Mouse (Mus musculus) intestine, embryonic 16.5 days (tissue): ENCODE measurements around the gene Agfg1. TPM values are rescaled to one million over a fixed set of nuclear protein-coding genes. Genes with fewer than 3 reads are reported as not detected.
A peak's percentile ranks its signal among the peaks of the same experiment; 100 is the strongest.

Experiments used
- ATAC-seq: fragments of 200-750 bp; cut with Nextera tagmentation; 2 replicates; pipeline ENCODE4 v1.8.0; 2017; ENCODE audit warnings: moderate TSS enrichment, moderate library complexity
- H3K27ac ChIP-seq: fragments of 300-500 bp; sonication (generic); 2 replicates; pipeline ENCODE4 v1.5.1; 2014; ENCODE audit warnings: mild to moderate bottlenecking, low read length
- H3K27me3 ChIP-seq: fragments of 300-500 bp; sonication (generic); replicated peaks from 2 replicates; pipeline ENCODE4 v1.6.1; 2014; ENCODE audit warnings: low read length, control low read depth, mixed read lengths; ENCODE audit not compliant: control insufficient read depth, insufficient read depth
- H3K36me3 ChIP-seq: fragments of 300-500 bp; sonication (generic); 2 replicates; pipeline ENCODE4 v1.6.1; 2014; ENCODE audit warnings: low read length, control low read depth; ENCODE audit not compliant: control insufficient read depth, insufficient read depth
- H3K4me1 ChIP-seq: fragments of 300-500 bp; sonication (generic); 2 replicates; pipeline ENCODE4 v1.6.1; 2014; ENCODE audit warnings: low read length, control low read depth, mixed read lengths; ENCODE audit not compliant: control insufficient read depth, insufficient read depth
- H3K4me2 ChIP-seq: fragments of 300-500 bp; sonication (generic); 2 replicates; pipeline ENCODE4 v1.6.1; 2014; ENCODE audit warnings: low read depth, low read length, control low read depth
- H3K4me3 ChIP-seq: fragments of 300-500 bp; sonication (generic); 2 replicates; pipeline ENCODE4 v1.5.1; 2014; ENCODE audit warnings: mild to moderate bottlenecking, low read length
- H3K9ac ChIP-seq: fragments of 300-500 bp; sonication (generic); 2 replicates; pipeline ENCODE4 v1.6.1; 2014; ENCODE audit warnings: low read depth, low read length
- H3K9me3 ChIP-seq: fragments of 300-500 bp; sonication (generic); 2 replicates; pipeline ENCODE4 v1.6.1; 2016; ENCODE audit warnings: low read length, control low read depth; ENCODE audit not compliant: control insufficient read depth
- WGBS: fragments of 180-500 bp; shearing (Covaris S2); extraction: QIAGEN DNeasy Blood & Tissue Kit; methylation state at CpG from one replicate; pipeline ENCODE4 v1.1.7; 2014; 5-methylcytosine and 5-hydroxymethylcytosine counted together
- polyA plus RNA-seq: library from polyadenylated mRNA; unstranded; fragments of >200 nt; fragmentation: Nextera tagmentation; extraction: Ambion mirVana; gene quantifications from 2 replicates; pipeline ENCODE4 v1.2.1, GENCODE M21; 2015

Agfg1 gene
- 14.1 and 31.8 TPM in 2 replicates for polyA plus RNA-seq

GRCm38 (mm10) chr1:82839296-82839613 lies at the start of gene Agfg1:
TSS of gene Agfg1 (plus strand) at chr1:82839483.
- peak within 1 kb of the TSS; percentile 74 for H3K4me2 ChIP-seq
- H3K4me3 ChIP-seq = peak within 1 kb of the TSS; percentile 96
- peaks cover 11% of the 10 kb centered on the region; the same call in 1 of the 2 replicates for H3K4me1 ChIP-seq
- peak within 1 kb of the TSS; percentile 95 for H3K9ac ChIP-seq
- no peaks in the 10 kb centered on the region for H3K9me3 ChIP-seq
- no peaks in the 10 kb centered on the region for H3K27me3 ChIP-seq
- peak; percentile 88 for ATAC-seq
- 0% methylated on average over 33 of the region's 34 CpGs for WGBS
- H3K27ac ChIP-seq = peak within 1 kb of the TSS; percentile 85
- no peaks in the 10 kb centered on the region for H3K36me3 ChIP-seq

- Histone ChIP-seq H3K9ac (no peak overlapping the region), H3K36me3 (no peaks in the 10 kb centered on the region), H3K9me3 (no peaks in the 10 kb centered on the region), H3K27ac (no peak overlapping the region), H3K4me3 (no peak overlapping the region), H3K4me1 (no peaks in the 10 kb centered on the region), H3K27me3 (no peaks in the 10 kb centered on the region), H3K4me2 (no peak overlapping the region)
- ATAC-seq = no peak
- 86% methylated on average over 11 of the region's 11 CpGs for WGBS
These were observed 48.2 kb upstream of the Agfg1 start for GRCm38 (mm10) chr1:82791105-82791504.

- H3K27ac ChIP-seq = no peak overlapping the region
- no peak overlapping the region for H3K9ac ChIP-seq
- no peak overlapping the region for H3K4me2 ChIP-seq
- ATAC-seq = no peak
- H3K9me3 ChIP-seq = no peaks in the 10 kb centered on the region
- H3K27me3 ChIP-seq = no peaks in the 10 kb centered on the region
- H3K4me3 ChIP-seq = no peak overlapping the region
- 94% methylated on average over 6 of the region's 6 CpGs for WGBS
- H3K36me3 ChIP-seq = no peaks in the 10 kb centered on the region
- H3K4me1 ChIP-seq = no peaks in the 10 kb centered on the region
These were observed 47.0 kb upstream of the Agfg1 start for GRCm38 (mm10) chr1:82792238-82792637.

GRCm38 (mm10) chr1:82793110-82793509 lies 46.2 kb upstream of the Agfg1 start:
- H3K27ac ChIP-seq = no peak overlapping the region
- no peak overlapping the region for H3K4me3 ChIP-seq
- H3K9ac ChIP-seq = no peak overlapping the region
- no peaks in the 10 kb centered on the region for H3K36me3 ChIP-seq
- no peak overlapping the region for H3K4me2 ChIP-seq
- no peak for ATAC-seq
- H3K4me1 ChIP-seq = no peaks in the 10 kb centered on the region
- no peaks in the 10 kb centered on the region for H3K9me3 ChIP-seq
- no peaks in the 10 kb centered on the region for H3K27me3 ChIP-seq
- 85% methylated on average over 3 of the region's 3 CpGs for WGBS

- Histone ChIP-seq H3K36me3 (no peaks in the 10 kb centered on the region), H3K27ac (no peak overlapping the region), H3K9me3 (no peaks in the 10 kb centered on the region), H3K4me2 (no peak overlapping the region), H3K4me3 (no peak overlapping the region), H3K9ac (no peak overlapping the region), H3K27me3 (no peaks in the 10 kb centered on the region), H3K4me1 (peaks cover 2% of the 10 kb centered on the region; the same call in 1 of the 2 replicates)
- WGBS = 66% methylated on average over 4 of the region's 4 CpGs
- ATAC-seq = no peak
These were observed 45.3 kb upstream of the Agfg1 start for GRCm38 (mm10) chr1:82793986-82794385.

- no peaks in the 10 kb centered on the region for H3K27me3 ChIP-seq
- H3K9me3 ChIP-seq = no peaks in the 10 kb centered on the region
- H3K9ac ChIP-seq = no peak overlapping the region
- peaks cover 2% of the 10 kb centered on the region; the same call in 1 of the 2 replicates for H3K4me1 ChIP-seq
- H3K27ac ChIP-seq = no peak overlapping the region
- peak; percentile 31; the same call in 1 of the 2 replicates for ATAC-seq
- no peaks in the 10 kb centered on the region for H3K36me3 ChIP-seq
- no peak overlapping the region for H3K4me2 ChIP-seq
- H3K4me3 ChIP-seq = no peak overlapping the region
- 83% methylated on average over 2 of the region's 2 CpGs for WGBS
These were observed 44.1 kb upstream of the Agfg1 start for GRCm38 (mm10) chr1:82795211-82795610.

GRCm38 (mm10) chr1:82795702-82796443 lies 43.4 kb upstream of the Agfg1 start:
- no peak overlapping the region for H3K4me3 ChIP-seq
- H3K36me3 ChIP-seq = no peaks in the 10 kb centered on the region
- no peaks in the 10 kb centered on the region for H3K9me3 ChIP-seq
- no peaks in the 10 kb centered on the region for H3K27me3 ChIP-seq
- 53% methylated on average over 18 of the region's 18 CpGs for WGBS
- 0 out of 2 replicates have a peak, but pooled peaks have one; percentile 49 for ATAC-seq
- H3K9ac ChIP-seq = no peak overlapping the region
- no peak overlapping the region for H3K4me2 ChIP-seq
- H3K27ac ChIP-seq = no peak overlapping the region; the same call in 1 of the 2 replicates
- H3K4me1 ChIP-seq = peaks cover 2% of the 10 kb centered on the region; the same call in 1 of the 2 replicates

GRCm38 (mm10) chr1:82797088-82797487 lies 42.2 kb upstream of the Agfg1 start:
- Histone ChIP-seq H3K9ac (no peak overlapping the region), H3K4me3 (no peak overlapping the region), H3K27ac (no peak overlapping the region), H3K4me1 (peaks cover 2% of the 10 kb centered on the region; the same call in 1 of the 2 replicates), H3K4me2 (no peak overlapping the region), H3K9me3 (no peaks in the 10 kb centered on the region), H3K27me3 (no peaks in the 10 kb centered on the region), H3K36me3 (no peaks in the 10 kb centered on the region)
- no peak for ATAC-seq
- WGBS = 94% methylated on average over 4 of the region's 4 CpGs

GRCm38 (mm10) chr1:82798304-82798703 lies 41.0 kb upstream of the Agfg1 start:
- H3K27me3 ChIP-seq = no peaks in the 10 kb centered on the region
- peaks cover 2% of the 10 kb centered on the region; the same call in 1 of the 2 replicates for H3K4me1 ChIP-seq
- H3K9ac ChIP-seq = no peak overlapping the region
- H3K9me3 ChIP-seq = no peaks in the 10 kb centered on the region
- no peak for ATAC-seq
- H3K27ac ChIP-seq = no peak overlapping the region
- H3K4me3 ChIP-seq = no peak overlapping the region
- no peak overlapping the region for H3K4me2 ChIP-seq
- WGBS = 45% methylated on average over 5 of the region's 5 CpGs
- H3K36me3 ChIP-seq = no peaks in the 10 kb centered on the region
